Mouse (Mus musculus) hindbrain, embryonic 14.5 days (tissue): ENCODE data around the gene Pip5k1c. TPM values are rescaled to one million over a fixed set of nuclear protein-coding genes. Genes with fewer than 3 reads are reported as not detected.

Experiments
- ATAC-seq: fragments of 200-750 bp; cut with Nextera tagmentation; 2 replicates; pipeline ENCODE4 v1.8.0; 2017; ENCODE audit warnings: moderate number of reproducible peaks, mild to moderate bottlenecking, moderate TSS enrichment, moderate library complexity; ENCODE audit not compliant: low FRiP score
- DNase-seq: peaks from one replicate; pipeline ENCODE4 v3.0.0-alpha.2; 2015; ENCODE audit warnings: low spot score
- H3K27ac ChIP-seq: fragments of 300-500 bp; sonication (generic); 2 replicates; pipeline ENCODE4 v1.5.1; 2014; ENCODE audit warnings: mild to moderate bottlenecking, moderate library complexity
- H3K27me3 ChIP-seq: fragments of 300-500 bp; sonication (generic); 2 replicates; pipeline ENCODE4 v1.6.1; 2014; ENCODE audit warnings: mild to moderate bottlenecking, low read length, mixed read lengths; ENCODE audit not compliant: control insufficient read depth, insufficient read depth
- H3K36me3 ChIP-seq: fragments of 300-500 bp; sonication (generic); replicated peaks from 2 replicates; pipeline ENCODE4 v1.6.1; 2014; ENCODE audit not compliant: control insufficient read depth, insufficient read depth
- H3K4me1 ChIP-seq: fragments of 300-500 bp; sonication (generic); replicated peaks from 2 replicates; pipeline ENCODE4 v1.6.1; 2014; ENCODE audit warnings: antibody characterized with exemption, low read length, mixed read lengths; ENCODE audit not compliant: control insufficient read depth, insufficient read depth
- H3K4me2 ChIP-seq: fragments of 300-500 bp; sonication (generic); replicated peaks from 2 replicates; pipeline ENCODE4 v1.6.1; 2014; ENCODE audit warnings: mild to moderate bottlenecking, moderate library complexity
- H3K4me3 ChIP-seq: fragments of 300-500 bp; sonication (generic); replicated peaks from 2 replicates; pipeline ENCODE4 v1.5.1; 2014; ENCODE audit warnings: mild to moderate bottlenecking, low read length
- H3K9ac ChIP-seq: fragments of 300-500 bp; sonication (generic); 2 replicates; pipeline ENCODE4 v1.6.1; 2014
- H3K9me3 ChIP-seq: fragments of 300-500 bp; sonication (generic); 2 replicates; pipeline ENCODE4 v1.6.1; 2016; ENCODE audit warnings: low read length; ENCODE audit not compliant: control insufficient read depth
- WGBS: fragments of 180-500 bp; shearing (Covaris S2); extraction: QIAGEN DNeasy Blood & Tissue Kit; methylation state at CpG from one replicate; pipeline ENCODE4 v1.1.7; 2014; 5-methylcytosine and 5-hydroxymethylcytosine counted together
- polyA plus RNA-seq: library from polyadenylated mRNA; unstranded; fragments of >200 nt; fragmentation: Nextera tagmentation; extraction: Ambion mirVana; gene quantifications from 2 replicates; pipeline ENCODE4 v1.2.1, GENCODE M21; 2014

Gene Pip5k1c
- polyA plus RNA-seq, 1 experiment from 2014 or later, result 137 TPM

DNA sequence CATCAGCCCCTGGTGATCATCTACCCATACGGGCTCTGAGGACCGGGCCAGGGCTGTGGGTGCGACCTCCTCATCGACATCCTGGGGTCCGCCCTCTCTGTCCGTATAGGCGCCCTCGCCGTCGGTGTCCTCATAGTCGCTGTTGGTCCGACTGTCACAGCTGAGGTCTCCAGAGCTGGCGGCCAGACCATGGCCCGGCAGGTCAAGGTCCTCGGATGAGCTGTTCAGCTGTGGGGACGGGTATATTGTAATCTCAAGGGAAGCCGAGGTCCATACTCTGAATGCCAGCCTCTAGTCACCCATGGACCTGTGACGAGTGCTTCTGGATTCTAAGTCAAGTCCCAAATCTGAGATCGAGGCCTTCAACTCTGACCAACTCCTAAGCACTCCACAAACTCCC lies 18.9 kb upstream of the Pip5k1c start:
- ATAC-seq, result no peak
- WGBS, result 96% methylated on average over 19 of the region's 19 CpGs
- H3K4me1 ChIP-seq, result peaks cover 3% of the 10 kb centered on the region
- H3K36me3 ChIP-seq, result peaks cover 31% of the 10 kb centered on the region
- no peak overlapping the region for H3K27ac ChIP-seq
- no peak overlapping the region for H3K4me2 ChIP-seq
- H3K4me3 ChIP-seq, result no peak overlapping the region
- no peaks in the 10 kb centered on the region for H3K9me3 ChIP-seq
- H3K9ac ChIP-seq, result no peak overlapping the region
- no peaks in the 10 kb centered on the region for H3K27me3 ChIP-seq
- no peak for DNase-seq

- whole genome bisulfite sequencing, result 82% methylated on average over 22 of the region's 22 CpGs
- DNase-seq (no peak), ATAC-seq (no peak)
- Histone ChIP-seq H3K9ac (no peak overlapping the region), H3K4me2 (no peak overlapping the region), H3K27me3 (no peaks in the 10 kb centered on the region), H3K9me3 (no peaks in the 10 kb centered on the region), H3K4me1 (no peaks in the 10 kb centered on the region), H3K36me3 (peaks cover 11% of the 10 kb centered on the region), H3K27ac (no peak overlapping the region), H3K4me3 (no peak overlapping the region)
These were observed 15.1 kb upstream of the Pip5k1c start for GRCm38 (mm10) chr10:81277676-81278075.

DNA sequence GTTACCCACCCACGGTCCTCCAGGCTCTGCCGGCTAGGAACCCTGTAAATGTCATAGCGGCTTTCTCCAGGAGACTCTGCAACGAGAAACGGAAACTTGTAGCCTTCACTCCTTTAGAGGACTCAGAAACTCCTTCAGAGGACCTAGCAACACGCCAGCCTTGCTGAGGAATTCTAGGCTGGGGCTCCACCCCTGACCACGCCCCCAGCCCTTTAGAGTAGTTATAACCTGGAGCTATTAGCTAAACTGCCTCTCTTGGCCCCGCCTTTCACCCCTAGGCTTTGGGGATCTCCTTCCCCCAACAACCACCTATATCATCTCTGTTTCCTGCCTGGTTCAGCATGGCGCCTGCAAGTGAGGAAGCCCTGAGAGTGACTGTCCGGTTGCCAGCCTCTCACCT lies 13.3 kb upstream of the Pip5k1c start:
- no peak for ATAC-seq
- peaks cover 14% of the 10 kb centered on the region for H3K27me3 ChIP-seq
- no peaks in the 10 kb centered on the region for H3K4me1 ChIP-seq
- no peak overlapping the region for H3K9ac ChIP-seq
- DNase-seq, result no peak
- no peaks in the 10 kb centered on the region for H3K9me3 ChIP-seq
- H3K27ac ChIP-seq, result no peak overlapping the region
- H3K4me2 ChIP-seq, result no peak overlapping the region
- WGBS, result 43% methylated on average over 10 of the region's 10 CpGs
- no peak overlapping the region for H3K4me3 ChIP-seq
- no peaks in the 10 kb centered on the region for H3K36me3 ChIP-seq

GRCm38 (mm10) chr10:81284189-81284588 lies 8.6 kb upstream of the Pip5k1c start:
- Histone ChIP-seq H3K27ac (no peak overlapping the region), H3K36me3 (no peaks in the 10 kb centered on the region), H3K9ac (no peak overlapping the region), H3K4me1 (no peaks in the 10 kb centered on the region; the same call in 1 of the 2 replicates), H3K27me3 (peaks cover 25% of the 10 kb centered on the region), H3K4me2 (no peak overlapping the region), H3K9me3 (no peaks in the 10 kb centered on the region), H3K4me3 (no peak overlapping the region)
- ATAC-seq (no peak), DNase-seq (no peak)
- 51% methylated on average over 6 of the region's 6 CpGs for WGBS

GRCm38 (mm10) chr10:81284719-81285118 lies 8.0 kb upstream of the Pip5k1c start:
- no peak for DNase-seq
- Histone ChIP-seq H3K4me1 (no peaks in the 10 kb centered on the region; the same call in 1 of the 2 replicates), H3K4me2 (peak overlapping the region; percentile 85), H3K9ac (no peak overlapping the region), H3K27ac (no peak overlapping the region), H3K27me3 (peaks cover 28% of the 10 kb centered on the region), H3K9me3 (no peaks in the 10 kb centered on the region), H3K36me3 (no peaks in the 10 kb centered on the region), H3K4me3 (peak overlapping the region; percentile 46; the same call in 1 of the 2 replicates)
- no peak for ATAC-seq
- WGBS, result 14% methylated on average over 17 of the region's 17 CpGs

- ATAC-seq, result peak; percentile 77
- Histone ChIP-seq H3K27me3 (peaks cover 40% of the 10 kb centered on the region), H3K36me3 (no peaks in the 10 kb centered on the region), H3K4me2 (peak overlapping the region; percentile 85), H3K4me1 (peaks cover 4% of the 10 kb centered on the region), H3K4me3 (peak overlapping the region; percentile 46), H3K27ac (no peak overlapping the region), H3K9me3 (no peaks in the 10 kb centered on the region), H3K9ac (peak overlapping the region; percentile 61)
- 2% methylated on average over 54 of the region's 54 CpGs for WGBS
- DNase-seq, result peak; percentile 94
These were observed 6.9 kb upstream of the Pip5k1c start for GRCm38 (mm10) chr10:81285694-81286450.

DNA sequence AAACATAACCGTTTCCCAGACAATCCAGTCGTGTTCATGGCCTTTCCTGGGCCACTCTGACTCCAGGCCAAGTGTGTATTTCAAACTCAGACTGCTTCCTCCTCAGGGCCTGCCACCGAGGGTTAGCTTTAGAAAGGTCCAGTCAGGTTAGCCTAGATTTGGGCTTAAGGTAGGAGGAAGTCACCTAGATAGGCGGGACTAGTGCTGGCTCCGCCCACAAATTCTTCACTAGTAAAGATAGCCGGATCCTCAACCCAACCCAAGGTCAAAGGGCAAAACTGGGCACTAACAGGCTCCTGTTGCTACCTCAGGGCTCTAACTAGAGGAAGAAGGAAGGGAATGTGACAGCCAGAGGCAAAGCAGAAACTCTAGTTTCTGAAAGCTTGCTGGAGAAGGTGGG lies 6.2 kb upstream of the Pip5k1c start:
- DNase-seq (no peak), ATAC-seq (no peak)
- peaks cover 8% of the 10 kb centered on the region for H3K4me1 ChIP-seq
- H3K9me3 ChIP-seq, result no peaks in the 10 kb centered on the region
- no peak overlapping the region for H3K27ac ChIP-seq
- H3K4me3 ChIP-seq, result no peak overlapping the region
- no peak overlapping the region for H3K4me2 ChIP-seq
- no peaks in the 10 kb centered on the region for H3K36me3 ChIP-seq
- no peak overlapping the region for H3K9ac ChIP-seq
- H3K27me3 ChIP-seq, result peaks cover 47% of the 10 kb centered on the region
- WGBS, result 52% methylated on average over 6 of the region's 6 CpGs

DNA sequence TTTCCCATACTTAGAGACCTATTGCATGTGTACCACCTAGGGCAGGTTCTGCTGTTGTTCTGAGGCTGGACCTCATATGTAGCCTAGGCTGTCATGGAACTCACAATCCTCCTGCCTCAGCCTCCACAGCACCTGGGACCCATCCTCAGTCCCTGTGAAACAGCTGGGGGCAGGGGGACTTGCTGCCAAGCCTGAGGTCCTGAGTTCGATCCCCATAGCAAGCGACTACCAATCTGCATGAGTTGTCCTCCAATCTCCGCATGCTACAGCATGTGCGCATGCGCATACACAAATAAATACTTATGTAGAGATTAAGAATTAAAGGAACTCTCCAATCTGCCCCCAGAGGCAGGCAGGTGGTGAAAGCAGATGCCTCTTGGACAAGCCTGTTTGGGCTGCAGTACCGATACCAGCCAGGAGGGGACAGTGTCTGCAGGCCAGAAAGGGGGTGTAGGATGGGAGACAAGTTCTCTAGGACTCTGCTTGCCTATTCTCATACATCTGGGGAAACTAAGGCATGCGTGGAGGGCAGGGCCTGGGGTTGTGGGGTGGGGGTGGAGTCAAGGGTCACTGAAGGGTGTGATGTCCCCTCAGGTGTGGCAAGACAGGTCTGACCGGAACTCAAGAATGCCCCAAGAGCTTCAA lies 5.1 kb upstream of the Pip5k1c start:
- no peak for DNase-seq
- Histone ChIP-seq H3K4me1 (peaks cover 8% of the 10 kb centered on the region), H3K9me3 (no peaks in the 10 kb centered on the region), H3K9ac (no peak overlapping the region), H3K36me3 (no peaks in the 10 kb centered on the region), H3K4me2 (no peak overlapping the region), H3K27ac (no peak overlapping the region), H3K4me3 (no peak overlapping the region), H3K27me3 (peaks cover 50% of the 10 kb centered on the region)
- ATAC-seq, result no peak
- 63% methylated on average over 8 of the region's 8 CpGs for WGBS

DNA sequence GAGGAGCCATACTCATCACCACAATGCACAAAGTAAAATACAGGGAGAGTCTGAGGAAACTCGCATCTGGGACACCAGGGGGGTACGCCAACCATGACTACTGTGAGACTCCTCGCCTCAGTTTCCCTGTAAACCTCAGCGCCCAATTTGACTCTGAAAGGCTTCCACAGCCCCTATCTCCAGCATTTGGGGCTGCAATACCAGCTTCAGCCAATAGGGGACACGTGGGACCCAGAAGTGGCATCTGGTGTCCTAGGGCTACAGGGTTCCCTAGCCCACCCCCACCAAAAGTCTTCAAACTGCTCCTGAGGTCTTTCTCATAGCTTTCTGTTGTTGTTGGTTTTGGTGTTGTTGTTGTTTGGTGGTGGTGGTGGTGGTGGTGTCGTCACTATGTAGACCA lies 4.2 kb upstream of the Pip5k1c start:
- Histone ChIP-seq H3K4me3 (no peak overlapping the region), H3K36me3 (no peaks in the 10 kb centered on the region), H3K27ac (no peak overlapping the region), H3K9ac (peak overlapping the region; percentile 16; the same call in 1 of the 2 replicates), H3K4me1 (peaks cover 8% of the 10 kb centered on the region), H3K9me3 (no peaks in the 10 kb centered on the region), H3K4me2 (no peak overlapping the region), H3K27me3 (peaks cover 45% of the 10 kb centered on the region)
- ATAC-seq, result no peak
- 34% methylated on average over 6 of the region's 6 CpGs for WGBS
- DNase-seq, result peak; percentile 49
